Mouse (Mus musculus) kidney, adult 2 months (tissue): Measurements from ENCODE around the gene Gfap.

Source experiments
- CTCF ChIP-seq: fragments of 200-500 bp; conservative IDR thresholded peaks from 2 replicates; pipeline ENCODE4 v1.5.1; 2011; ENCODE audit warnings: low read depth, mild to moderate bottlenecking, control low read depth, low read length, moderate library complexity, mixed read lengths; ENCODE audit not compliant: insufficient read depth, insufficient read length
- POLR2A ChIP-seq: fragments of 200-500 bp; IDR thresholded peaks from one replicate; pipeline ENCODE4 v1.6.1; 2011; ENCODE audit warnings: low read depth, low read length, control low read depth

- TF ChIP-seq CTCF (no peak), POLR2A (no peak)
Measured at GRCm38 (mm10) chr11:102837385-102837784, 63.3 kb downstream of the Gfap start.
